Mouse (Mus musculus): Measurements from ENCODE around the gene 1700093K21Rik. TPM values are rescaled to one million over a fixed set of nuclear protein-coding genes. Genes with fewer than 3 reads are reported as not detected.
A peak's percentile ranks its signal among the peaks of the same experiment; 100 is the strongest.
"Not testable (repeated sequence)": the region's sequence is repeated elsewhere in the genome, so short reads cannot be mapped to it uniquely, and the experiment has no call there.

The 1700093K21Rik gene
- not detected for polyA plus RNA-seq (2021)

DNA sequence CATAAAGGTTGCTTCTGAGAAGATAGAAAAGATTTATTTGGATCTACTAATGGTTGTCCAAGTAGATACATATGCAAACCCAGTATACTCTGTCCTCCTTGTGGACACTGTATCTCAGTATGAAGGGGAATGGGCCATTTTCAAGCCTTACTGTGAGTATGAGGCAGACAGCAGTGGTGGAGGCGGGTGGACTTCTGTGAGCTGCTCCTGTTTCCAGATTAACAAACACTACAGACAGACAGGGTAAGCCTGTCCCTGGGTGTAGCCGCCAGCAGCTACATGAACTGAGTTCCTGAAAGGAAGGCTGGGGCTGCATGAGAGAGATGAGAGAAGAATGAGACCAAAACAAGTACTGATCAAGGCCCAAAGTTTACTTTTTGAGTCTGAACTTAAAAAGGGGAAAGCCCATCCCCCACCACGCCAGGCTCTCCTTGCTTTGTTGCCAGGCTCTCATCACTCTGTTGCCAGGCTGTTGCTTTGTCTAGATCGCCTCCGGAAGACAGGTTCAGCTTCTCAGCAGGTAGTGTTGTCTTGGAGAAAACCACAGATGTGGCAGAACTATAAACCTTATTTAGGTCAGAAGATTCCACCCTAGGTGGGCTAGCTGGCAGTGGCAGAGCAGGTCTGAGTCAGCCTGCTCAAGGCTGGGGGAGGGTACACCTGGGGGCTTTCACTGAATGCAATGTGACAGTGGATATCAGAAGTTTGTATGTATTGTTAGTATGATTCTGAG lies at the start of gene 1700093K21Rik:
1700093K21Rik (minus strand) TSS at position 683 of the 733 bp plus-strand sequence.
- ATAC-seq (no peak), DNase-seq (ENCODE audit: low read depth, low spot score) (no peak)
- TF ChIP-seq CTCF (IDR thresholded peaks at IDR 0.05) = no peak
- peaks cover 6% of the 10 kb centered on the region for H3K27me3 ChIP-seq
- in situ Hi-C loops (cut with MboI; ENCODE audit: low pct_unique_long_range_greater_than_20kb) = no loop called here
- POLR2A ChIA-PET = no interaction called here
- CTCF ChIA-PET = no interaction called here

DNA sequence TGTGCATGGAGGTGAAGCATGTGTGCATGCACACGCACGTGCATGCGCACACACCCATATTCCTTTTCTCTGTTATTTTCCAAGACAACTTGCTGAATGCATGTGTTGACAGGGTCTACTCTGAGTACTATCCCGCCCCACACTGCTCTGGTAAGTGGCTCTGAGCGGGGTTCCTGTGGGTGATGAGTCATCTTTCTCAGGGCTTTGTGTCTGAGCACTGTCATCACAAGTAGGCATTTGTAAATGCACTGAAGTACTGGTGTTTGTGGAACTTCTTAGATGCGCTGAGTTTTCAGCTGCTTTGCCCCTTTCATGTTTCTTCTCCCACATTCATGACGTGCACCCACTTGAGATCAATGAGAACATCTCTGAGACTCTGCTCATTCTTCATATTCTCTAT lies 49.2 kb upstream of the 1700093K21Rik start:
- ChIA-PET CTCF (no interaction called here), POLR2A (no interaction called here)
- ATAC-seq = peak; percentile 69
- peak; percentile 6 for DNase-seq (ENCODE audit: low read depth, low spot score)
- in situ Hi-C loops (cut with MboI; ENCODE audit: low pct_unique_long_range_greater_than_20kb) = loop anchor here (25.0 kb wide), 1 partner anchor 583 kb away; the partner anchor contains the start of genes Cct4, Commd1 and Gm28048
- H3K27me3 ChIP-seq = no peaks in the 10 kb centered on the region
- TF ChIP-seq CTCF (IDR thresholded peaks at IDR 0.05) = no peak

DNA sequence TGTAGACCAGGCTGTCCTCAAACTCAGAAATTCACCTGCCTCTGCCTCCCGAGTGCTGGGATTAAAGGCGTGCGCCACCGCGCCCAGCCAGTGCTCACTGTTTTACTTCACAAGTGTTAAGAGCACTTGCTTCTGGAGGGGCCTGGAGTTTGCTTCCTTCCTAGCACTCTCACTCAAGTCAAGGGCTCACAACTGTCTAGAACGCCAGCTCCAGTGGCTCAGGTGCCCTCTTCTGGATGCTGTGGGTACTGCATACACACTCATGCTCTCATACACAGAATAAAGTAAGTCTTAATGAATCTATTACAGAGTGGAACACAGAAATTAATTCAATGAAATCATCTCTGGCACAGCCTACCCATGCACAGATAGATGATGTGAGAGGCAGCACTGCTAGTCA lies 44.8 kb upstream of the 1700093K21Rik start:
- ChIA-PET CTCF (interaction anchor here (1.0 to 2.3 kb wide), 5 partner anchors 16 to 578 kb away, joined by 3 to 6 read pairs (median 4); no protein-coding TSS in a partner anchor), POLR2A (no interaction called here)
- H3K27me3 ChIP-seq = no peaks in the 10 kb centered on the region
- ATAC-seq (peak; percentile 91), DNase-seq (ENCODE audit: low read depth, low spot score) (peak; percentile 17)
- in situ Hi-C loops (cut with MboI; ENCODE audit: low pct_unique_long_range_greater_than_20kb) = loop anchor here (5.0 to 25.0 kb wide), 2 partner anchors 68 to 578 kb away; partner anchors contain the start of genes Ahsa2, Cct4, Commd1 and Gm28048
- peak; percentile 86 for TF ChIP-seq CTCF (IDR thresholded peaks at IDR 0.05)

DNA sequence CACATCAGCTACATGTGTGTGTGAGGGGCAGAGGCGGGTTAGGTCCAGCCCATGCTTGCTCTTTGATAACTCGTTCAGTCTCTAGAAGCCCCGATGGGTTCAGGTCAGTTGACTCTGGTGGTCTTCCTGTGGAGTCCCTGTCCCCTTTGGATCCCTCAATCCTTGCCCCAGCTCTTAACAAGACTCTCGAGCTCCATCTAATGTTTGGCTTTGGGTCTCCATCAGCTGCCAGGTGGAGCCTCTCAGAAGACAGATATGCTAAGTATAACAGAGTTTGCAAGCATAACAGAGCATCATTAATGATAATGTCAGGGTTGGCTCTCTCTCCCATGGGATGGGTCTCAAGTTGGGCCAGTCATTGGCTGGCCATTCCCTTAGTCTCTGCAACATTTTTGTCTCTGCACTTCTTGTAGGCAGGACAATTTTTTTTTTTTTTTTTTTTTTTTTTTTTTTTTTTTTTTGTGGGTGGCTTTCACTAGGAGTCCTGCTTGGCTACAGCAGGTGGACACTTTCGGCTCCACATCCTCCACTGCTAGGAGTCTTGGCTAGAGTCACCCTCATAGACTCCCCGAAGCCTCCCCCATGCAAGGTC lies 36.2 kb upstream of the 1700093K21Rik start:
- no peak for TF ChIP-seq CTCF (IDR thresholded peaks at IDR 0.05)
- in situ Hi-C loops (cut with MboI; ENCODE audit: low pct_unique_long_range_greater_than_20kb) = loop anchor here (25.0 kb wide), 1 partner anchor 570 kb away; the partner anchor contains the start of genes Cct4, Commd1 and Gm28048
- ChIA-PET CTCF (interaction anchor here (1.0 kb wide), 1 partner anchor 23 kb away, joined by 4 read pairs; no protein-coding TSS in a partner anchor), POLR2A (no interaction called here)
- H3K27me3 ChIP-seq = no peaks in the 10 kb centered on the region
- no peak for DNase-seq (ENCODE audit: low read depth, low spot score)
- no peak for ATAC-seq

GRCm38 (mm10) chr11:23537446-23537845 lies 16.5 kb upstream of the 1700093K21Rik start:
- POLR2A ChIA-PET = no interaction called here

DNA sequence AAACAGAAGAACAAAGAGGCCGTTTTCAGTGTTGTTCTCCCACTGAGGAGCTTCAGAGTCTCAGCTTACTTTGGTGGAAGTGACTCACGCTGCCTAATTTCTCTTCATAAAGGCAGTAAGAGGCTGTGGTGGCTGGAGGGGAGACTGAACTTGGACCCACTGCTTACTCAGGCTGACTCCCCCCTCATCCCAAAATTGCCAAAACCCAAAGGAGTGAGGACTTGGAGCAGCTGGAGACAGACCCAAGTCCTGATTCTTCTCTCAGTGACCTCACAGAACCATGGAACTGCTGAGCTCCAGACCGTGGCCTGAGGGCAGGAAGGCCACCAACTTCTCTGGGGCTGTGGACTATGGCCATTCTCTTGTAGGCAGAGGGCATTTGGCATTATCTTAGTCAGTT lies 2.0 kb downstream of the 1700093K21Rik start:
- no peak for DNase-seq (ENCODE audit: low read depth, low spot score)
- ChIA-PET CTCF (interaction anchor here (1.5 kb wide), 1 partner anchor 15 kb away, joined by 4 read pairs; no protein-coding TSS in a partner anchor), POLR2A (no interaction called here)
- TF ChIP-seq CTCF (IDR thresholded peaks at IDR 0.05) = no peak
- H3K27me3 ChIP-seq = peaks cover 9% of the 10 kb centered on the region
- no peak for ATAC-seq
- in situ Hi-C loops (cut with MboI; ENCODE audit: low pct_unique_long_range_greater_than_20kb) = no loop called here

More at GRCm38 (mm10) chr11:23537446-23537845, 16.5 kb upstream of the 1700093K21Rik start:
- TF ChIP-seq CTCF (IDR thresholded peaks at IDR 0.05) = no peak
- CTCF ChIA-PET = interaction anchor here (1.5 kb wide), 1 partner anchor 20 kb away, joined by 3 read pairs; no protein-coding TSS in a partner anchor
- H3K27me3 ChIP-seq = peaks cover 17% of the 10 kb centered on the region
- in situ Hi-C loops (cut with MboI; ENCODE audit: low pct_unique_long_range_greater_than_20kb) = no loop called here
- DNase-seq (ENCODE audit: low read depth, low spot score) (no peak), ATAC-seq (no peak)

DNA sequence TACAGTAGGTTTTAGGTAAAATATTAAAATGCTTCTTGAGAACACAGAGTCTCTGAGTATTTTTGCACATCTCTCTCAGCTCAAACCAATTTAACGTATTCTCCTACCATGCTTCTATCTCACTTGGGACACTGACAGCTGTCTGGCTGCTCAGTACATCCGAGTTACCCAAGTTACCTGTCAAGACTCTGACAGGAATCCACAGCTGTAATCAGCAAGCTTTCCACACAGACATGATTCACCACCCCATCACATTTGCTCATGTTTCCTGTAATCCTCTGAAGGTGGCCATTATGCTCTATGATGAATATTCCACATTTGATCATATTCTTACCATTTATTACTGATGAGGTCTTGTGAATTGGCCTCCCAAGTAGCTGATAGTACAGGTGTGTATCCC lies 5.6 kb downstream of the 1700093K21Rik start:
- ATAC-seq (no peak), DNase-seq (ENCODE audit: low read depth, low spot score) (no peak)
- no peak for TF ChIP-seq CTCF (IDR thresholded peaks at IDR 0.05)
- peaks cover 12% of the 10 kb centered on the region for H3K27me3 ChIP-seq
- in situ Hi-C loops (cut with MboI; ENCODE audit: low pct_unique_long_range_greater_than_20kb) = no loop called here
- POLR2A ChIA-PET = no interaction called here
- CTCF ChIA-PET = no interaction called here

GRCm38 (mm10) chr11:23514785-23515184 lies 6.2 kb downstream of the 1700093K21Rik start:
- POLR2A ChIA-PET; in situ Hi-C loops (cut with MboI; ENCODE audit: low pct_unique_long_range_greater_than_20kb); CTCF ChIA-PET; ATAC-seq; DNase-seq (ENCODE audit: low read depth, low spot score): not testable (repeated sequence)
- H3K27me3 ChIP-seq = peaks cover 11% of the 10 kb centered on the region

GRCm38 (mm10) chr11:23504801-23505200 lies 16.2 kb downstream of the 1700093K21Rik start:
- H3K27me3 ChIP-seq; CTCF ChIA-PET; ATAC-seq; POLR2A ChIA-PET; DNase-seq (ENCODE audit: low read depth, low spot score); in situ Hi-C loops (cut with MboI; ENCODE audit: low pct_unique_long_range_greater_than_20kb): not testable (repeated sequence)

GRCm38 (mm10) chr11:23498609-23499008 lies 22.3 kb downstream of the 1700093K21Rik start:
- ChIA-PET CTCF (interaction anchor here (1.2 kb wide), 1 partner anchor 12 kb away, joined by 3 read pairs; no protein-coding TSS in a partner anchor), POLR2A (no interaction called here)
- no peaks in the 10 kb centered on the region for H3K27me3 ChIP-seq
- TF ChIP-seq CTCF (IDR thresholded peaks at IDR 0.05) = no peak
- DNase-seq (ENCODE audit: low read depth, low spot score) (no peak), ATAC-seq (no peak)
- in situ Hi-C loops (cut with MboI; ENCODE audit: low pct_unique_long_range_greater_than_20kb) = loop anchor here (5.0 to 25.0 kb wide), 2 partner anchors 69 to 389 kb away; partner anchors contain the start of gene Papolg
